Mouse (Mus musculus): Measurements from ENCODE around the gene Kcnh6.

- TF ChIP-seq GATA1 (IDR thresholded peaks at IDR 0.05; ENCODE audit: borderline replicate concordance, low read length) = no peak
- no peak for TF ChIP-seq FLI1 (IDR thresholded peaks at IDR 0.05; ENCODE audit: low read length)
Observed at GRCm38 (mm10) chr11:105994375-105994774, 13.5 kb upstream of the Kcnh6 start, which contains the start of gene Ace3.

All from megakaryocyte, embryonic 14.5 days (primary cell).